Mouse (Mus musculus): ENCODE results near the gene Htra1.

DNA sequence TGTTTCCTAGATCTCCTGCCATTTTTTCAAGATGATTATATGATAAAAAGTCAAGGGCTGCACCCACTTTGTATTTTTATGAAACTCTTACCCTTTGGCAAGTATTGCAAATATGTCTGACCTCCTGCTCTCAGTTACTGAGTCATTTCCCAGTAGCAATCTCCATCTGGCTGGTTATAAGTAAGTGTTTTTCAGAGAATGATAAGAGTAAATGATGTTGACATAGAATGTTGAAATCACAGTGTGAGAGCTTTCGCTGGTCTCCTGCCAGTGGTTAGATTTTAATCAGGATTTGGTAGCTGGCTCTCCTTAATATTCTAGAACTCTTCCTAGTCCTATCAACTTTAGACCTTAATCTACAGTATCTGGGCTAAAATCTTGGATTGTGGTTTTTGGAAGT is 76.0 kb downstream of the Htra1 start:
- no peak for TF ChIP-seq CTCF (IDR thresholded peaks at IDR 0.05; ENCODE audit: borderline replicate concordance, insufficient read depth, low read depth, low read length)
- no peak for TF ChIP-seq POLR2A (IDR thresholded peaks at IDR 0.05; ENCODE audit: borderline replicate concordance, insufficient read depth, low read length)

Data from cerebellum, adult 2 months (tissue).